Mouse (Mus musculus) forebrain, embryonic 14.5 days (tissue): ENCODE results near the gene Mecom. TPM values are rescaled to one million over a fixed set of nuclear protein-coding genes. Genes with fewer than 3 reads are reported as not detected.

Experiments used
- ATAC-seq: fragments of 200-750 bp; cut with Nextera tagmentation; 2 replicates; pipeline ENCODE4 v1.8.0; 2017; ENCODE audit warnings: mild to moderate bottlenecking, moderate library complexity
- DNase-seq: peaks from one replicate; pipeline ENCODE4 v3.0.0-alpha.2; 2015; ENCODE audit warnings: low spot score
- H3K27ac ChIP-seq: fragments of 300-500 bp; sonication (generic); 2 replicates; pipeline ENCODE4 v1.5.1; 2014; ENCODE audit warnings: low read depth, mild to moderate bottlenecking, control low read depth, low read length, moderate library complexity
- H3K27me3 ChIP-seq: fragments of 300-500 bp; sonication (generic); replicated peaks from 2 replicates; pipeline ENCODE4 v1.6.1; 2014; ENCODE audit warnings: low read length, control low read depth, mixed read lengths; ENCODE audit not compliant: control insufficient read depth, insufficient read depth
- H3K36me3 ChIP-seq: fragments of 300-500 bp; sonication (generic); 2 replicates; pipeline ENCODE4 v1.6.1; 2014; ENCODE audit warnings: low read length, control low read depth; ENCODE audit not compliant: control insufficient read depth, insufficient read depth
- H3K4me1 ChIP-seq: fragments of 300-500 bp; sonication (generic); 2 replicates; pipeline ENCODE4 v1.6.1; 2014; ENCODE audit warnings: antibody characterized with exemption, low read length, control low read depth; ENCODE audit not compliant: control insufficient read depth, insufficient read depth
- H3K4me2 ChIP-seq: fragments of 300-500 bp; sonication (generic); 2 replicates; pipeline ENCODE4 v1.6.1; 2014; ENCODE audit warnings: mild to moderate bottlenecking, control low read depth, low read length
- H3K4me3 ChIP-seq: fragments of 300-500 bp; sonication (generic); 2 replicates; pipeline ENCODE4 v1.5.1; 2014; ENCODE audit warnings: low read depth, low read length, control low read depth
- H3K9ac ChIP-seq: fragments of 300-500 bp; sonication (generic); 2 replicates; pipeline ENCODE4 v1.6.1; 2014; ENCODE audit warnings: mild to moderate bottlenecking, low read length, control low read depth, moderate library complexity
- H3K9me3 ChIP-seq: fragments of 300-500 bp; sonication (generic); replicated peaks from 2 replicates; pipeline ENCODE4 v1.6.1; 2016; ENCODE audit warnings: low read length, control low read depth, mixed read lengths; ENCODE audit not compliant: control insufficient read depth
- WGBS: fragments of 180-500 bp; shearing (Covaris S2); extraction: QIAGEN DNeasy Blood & Tissue Kit; methylation state at CpG from one replicate; pipeline ENCODE4 v1.1.7; 2014; 5-methylcytosine and 5-hydroxymethylcytosine counted together
- polyA plus RNA-seq: library from polyadenylated mRNA; unstranded; fragments of >200 nt; fragmentation: Nextera tagmentation; extraction: Ambion mirVana; gene quantifications from 2 replicates; pipeline ENCODE4 v1.2.1, GENCODE M21; 2014

The Mecom gene
- polyA plus RNA-seq, 1 experiment from 2014 or later: 3.2 TPM

- H3K4me2 ChIP-seq: no peak overlapping the region
- H3K4me3 ChIP-seq: no peak overlapping the region
- no peaks in the 10 kb centered on the region for H3K9me3 ChIP-seq
- H3K27ac ChIP-seq: no peak overlapping the region
- no peak for DNase-seq
- no peak for ATAC-seq
- no peaks in the 10 kb centered on the region for H3K36me3 ChIP-seq
- no peak overlapping the region for H3K9ac ChIP-seq
- WGBS: 8% methylated on average over 4 of the region's 4 CpGs
- no peaks in the 10 kb centered on the region for H3K27me3 ChIP-seq
- peaks cover 4% of the 10 kb centered on the region; the same call in 1 of the 2 replicates for H3K4me1 ChIP-seq
Measured at GRCm38 (mm10) chr3:30392218-30392617, 155.6 kb downstream of the Mecom start.

GRCm38 (mm10) chr3:30390346-30390745, 157.5 kb downstream of the Mecom start:
- no peak overlapping the region for H3K27ac ChIP-seq
- no peaks in the 10 kb centered on the region for H3K9me3 ChIP-seq
- no peak for ATAC-seq
- H3K4me2 ChIP-seq: no peak overlapping the region
- H3K9ac ChIP-seq: no peak overlapping the region
- peaks cover 4% of the 10 kb centered on the region; the same call in 1 of the 2 replicates for H3K4me1 ChIP-seq
- H3K27me3 ChIP-seq: no peaks in the 10 kb centered on the region
- WGBS: 93% methylated on average over 5 of the region's 5 CpGs
- DNase-seq: no peak
- no peak overlapping the region for H3K4me3 ChIP-seq
- H3K36me3 ChIP-seq: no peaks in the 10 kb centered on the region

- Histone ChIP-seq H3K9me3 (no peaks in the 10 kb centered on the region), H3K4me1 (no peaks in the 10 kb centered on the region), H3K36me3 (no peaks in the 10 kb centered on the region), H3K4me3 (no peak overlapping the region), H3K27me3 (no peaks in the 10 kb centered on the region), H3K27ac (no peak overlapping the region), H3K9ac (no peak overlapping the region), H3K4me2 (no peak overlapping the region)
- ATAC-seq (no peak), DNase-seq (no peak)
- 56% methylated on average over 4 of the region's 4 CpGs for WGBS
Measured at GRCm38 (mm10) chr3:30380273-30380672, 167.5 kb downstream of the Mecom start.

GRCm38 (mm10) chr3:30379301-30379700, 168.5 kb downstream of the Mecom start:
- no peak overlapping the region for H3K27ac ChIP-seq
- H3K9ac ChIP-seq: no peak overlapping the region
- 78% methylated on average over 6 of the region's 6 CpGs for WGBS
- DNase-seq (no peak), ATAC-seq (no peak)
- no peaks in the 10 kb centered on the region for H3K27me3 ChIP-seq
- H3K4me3 ChIP-seq: no peak overlapping the region
- no peaks in the 10 kb centered on the region for H3K4me1 ChIP-seq
- no peak overlapping the region for H3K4me2 ChIP-seq
- H3K36me3 ChIP-seq: no peaks in the 10 kb centered on the region
- H3K9me3 ChIP-seq: no peaks in the 10 kb centered on the region

- H3K9me3 ChIP-seq: no peaks in the 10 kb centered on the region
- H3K9ac ChIP-seq: no peak overlapping the region
- no peaks in the 10 kb centered on the region for H3K36me3 ChIP-seq
- no peaks in the 10 kb centered on the region; the same call in 1 of the 2 replicates for H3K27me3 ChIP-seq
- peaks cover 3% of the 10 kb centered on the region; the same call in 1 of the 2 replicates for H3K4me1 ChIP-seq
- no peak for ATAC-seq
- H3K4me3 ChIP-seq: no peak overlapping the region
- peak overlapping the region; percentile 35 for H3K4me2 ChIP-seq
- no peak overlapping the region for H3K27ac ChIP-seq
- WGBS: 36% methylated on average over 7 of the region's 7 CpGs
- DNase-seq: no peak
Measured at GRCm38 (mm10) chr3:30371472-30371871, 176.3 kb downstream of the Mecom start.

- Histone ChIP-seq H3K4me2 (peak overlapping the region; percentile 35), H3K9ac (no peak overlapping the region), H3K9me3 (no peaks in the 10 kb centered on the region), H3K36me3 (no peaks in the 10 kb centered on the region), H3K4me1 (peaks cover 3% of the 10 kb centered on the region; the same call in 1 of the 2 replicates), H3K4me3 (no peak overlapping the region), H3K27me3 (no peaks in the 10 kb centered on the region; the same call in 1 of the 2 replicates), H3K27ac (no peak overlapping the region)
- WGBS: 10% methylated on average over 16 of the region's 16 CpGs
- ATAC-seq (peak; percentile 48), DNase-seq (peak; percentile 25)
Measured at GRCm38 (mm10) chr3:30370860-30371455, 176.8 kb downstream of the Mecom start.

- Histone ChIP-seq H3K4me2 (no peak overlapping the region), H3K4me1 (peaks cover 3% of the 10 kb centered on the region; the same call in 1 of the 2 replicates), H3K9ac (no peak overlapping the region), H3K4me3 (no peak overlapping the region), H3K27ac (no peak overlapping the region), H3K27me3 (no peaks in the 10 kb centered on the region; the same call in 1 of the 2 replicates), H3K36me3 (no peaks in the 10 kb centered on the region), H3K9me3 (no peaks in the 10 kb centered on the region)
- WGBS: 86% methylated on average over 7 of the region's 7 CpGs
- ATAC-seq (no peak), DNase-seq (no peak)
Measured at GRCm38 (mm10) chr3:30366621-30367020, 181.2 kb downstream of the Mecom start.

- no peak overlapping the region for H3K9ac ChIP-seq
- WGBS: 80% methylated on average over 5 of the region's 5 CpGs
Measured at GRCm38 (mm10) chr3:30361190-30361589, 186.6 kb downstream of the Mecom start.

GRCm38 (mm10) chr3:30353878-30354727, 193.7 kb downstream of the Mecom start:
- H3K36me3 ChIP-seq: no peaks in the 10 kb centered on the region
- H3K4me3 ChIP-seq: no peak overlapping the region
- ATAC-seq: no peak
- H3K4me1 ChIP-seq: no peaks in the 10 kb centered on the region
- H3K4me2 ChIP-seq: no peak overlapping the region
- DNase-seq: no peak
- H3K9ac ChIP-seq: no peak overlapping the region
- H3K9me3 ChIP-seq: no peaks in the 10 kb centered on the region
- WGBS: 49% methylated on average over 6 of the region's 6 CpGs
- H3K27ac ChIP-seq: no peak overlapping the region
- H3K27me3 ChIP-seq: no peaks in the 10 kb centered on the region

More at GRCm38 (mm10) chr3:30361190-30361589, 186.6 kb downstream of the Mecom start:
- no peak overlapping the region for H3K27ac ChIP-seq
- H3K4me3 ChIP-seq: no peak overlapping the region
- H3K4me2 ChIP-seq: no peak overlapping the region
- no peaks in the 10 kb centered on the region for H3K4me1 ChIP-seq
- DNase-seq (no peak), ATAC-seq (no peak)
- H3K27me3 ChIP-seq: no peaks in the 10 kb centered on the region
- no peaks in the 10 kb centered on the region for H3K36me3 ChIP-seq
- no peaks in the 10 kb centered on the region for H3K9me3 ChIP-seq
